Mouse (Mus musculus) forebrain, embryonic 14.5 days (tissue): ENCODE data around the gene Tmem150a. TPM values are rescaled to one million over a fixed set of nuclear protein-coding genes. Genes with fewer than 3 reads are reported as not detected.

ENCODE experiments used
- ATAC-seq: fragments of 200-750 bp; cut with Nextera tagmentation; 2 replicates; pipeline ENCODE4 v1.8.0; 2017; ENCODE audit warnings: mild to moderate bottlenecking, moderate library complexity
- DNase-seq: peaks from one replicate; pipeline ENCODE4 v3.0.0-alpha.2; 2015; ENCODE audit warnings: low spot score
- H3K27ac ChIP-seq: fragments of 300-500 bp; sonication (generic); 2 replicates; pipeline ENCODE4 v1.5.1; 2014; ENCODE audit warnings: low read depth, mild to moderate bottlenecking, control low read depth, low read length, moderate library complexity
- H3K27me3 ChIP-seq: fragments of 300-500 bp; sonication (generic); replicated peaks from 2 replicates; pipeline ENCODE4 v1.6.1; 2014; ENCODE audit warnings: low read length, control low read depth, mixed read lengths; ENCODE audit not compliant: control insufficient read depth, insufficient read depth
- H3K36me3 ChIP-seq: fragments of 300-500 bp; sonication (generic); 2 replicates; pipeline ENCODE4 v1.6.1; 2014; ENCODE audit warnings: low read length, control low read depth; ENCODE audit not compliant: control insufficient read depth, insufficient read depth
- H3K4me1 ChIP-seq: fragments of 300-500 bp; sonication (generic); 2 replicates; pipeline ENCODE4 v1.6.1; 2014; ENCODE audit warnings: antibody characterized with exemption, low read length, control low read depth; ENCODE audit not compliant: control insufficient read depth, insufficient read depth
- H3K4me2 ChIP-seq: fragments of 300-500 bp; sonication (generic); 2 replicates; pipeline ENCODE4 v1.6.1; 2014; ENCODE audit warnings: mild to moderate bottlenecking, control low read depth, low read length
- H3K4me3 ChIP-seq: fragments of 300-500 bp; sonication (generic); 2 replicates; pipeline ENCODE4 v1.5.1; 2014; ENCODE audit warnings: low read depth, low read length, control low read depth
- H3K9ac ChIP-seq: fragments of 300-500 bp; sonication (generic); 2 replicates; pipeline ENCODE4 v1.6.1; 2014; ENCODE audit warnings: mild to moderate bottlenecking, low read length, control low read depth, moderate library complexity
- H3K9me3 ChIP-seq: fragments of 300-500 bp; sonication (generic); replicated peaks from 2 replicates; pipeline ENCODE4 v1.6.1; 2016; ENCODE audit warnings: low read length, control low read depth, mixed read lengths; ENCODE audit not compliant: control insufficient read depth
- WGBS: fragments of 180-500 bp; shearing (Covaris S2); extraction: QIAGEN DNeasy Blood & Tissue Kit; methylation state at CpG from one replicate; pipeline ENCODE4 v1.1.7; 2014; 5-methylcytosine and 5-hydroxymethylcytosine counted together
- polyA plus RNA-seq: library from polyadenylated mRNA; unstranded; fragments of >200 nt; fragmentation: Nextera tagmentation; extraction: Ambion mirVana; gene quantifications from 2 replicates; pipeline ENCODE4 v1.2.1, GENCODE M21; 2014

The Tmem150a gene
- polyA plus RNA-seq, 1 experiment from 2014 or later, result 19.3 TPM

DNA sequence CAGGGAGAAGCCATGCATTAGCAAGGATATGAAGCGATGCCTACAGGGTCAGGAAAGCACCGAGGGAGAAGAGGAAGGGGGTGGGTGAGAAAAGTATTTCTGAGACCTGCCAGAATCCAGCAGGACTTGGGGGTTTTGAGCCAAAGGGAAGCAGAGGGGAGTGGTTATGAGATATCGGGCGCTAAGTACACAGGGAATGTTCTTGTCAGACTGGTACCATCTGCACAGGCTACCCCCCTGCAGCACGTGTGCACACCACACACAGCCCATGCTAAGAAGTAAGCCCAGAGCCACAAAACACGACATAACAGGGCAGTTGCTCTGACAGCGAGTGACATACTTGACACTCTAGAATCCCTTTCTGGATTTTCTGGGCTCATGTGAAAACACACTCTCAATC is 19.0 kb downstream of the Tmem150a start:
- H3K4me1 ChIP-seq, result no peaks in the 10 kb centered on the region
- H3K36me3 ChIP-seq, result no peaks in the 10 kb centered on the region
- 73% methylated on average over 7 of the region's 7 CpGs for WGBS
- no peak overlapping the region for H3K4me2 ChIP-seq
- H3K4me3 ChIP-seq, result no peak overlapping the region
- no peak overlapping the region for H3K27ac ChIP-seq
- DNase-seq, result no peak
- peaks cover under 1% of the 10 kb centered on the region for H3K27me3 ChIP-seq
- no peak overlapping the region for H3K9ac ChIP-seq
- no peak for ATAC-seq
- no peaks in the 10 kb centered on the region for H3K9me3 ChIP-seq

DNA sequence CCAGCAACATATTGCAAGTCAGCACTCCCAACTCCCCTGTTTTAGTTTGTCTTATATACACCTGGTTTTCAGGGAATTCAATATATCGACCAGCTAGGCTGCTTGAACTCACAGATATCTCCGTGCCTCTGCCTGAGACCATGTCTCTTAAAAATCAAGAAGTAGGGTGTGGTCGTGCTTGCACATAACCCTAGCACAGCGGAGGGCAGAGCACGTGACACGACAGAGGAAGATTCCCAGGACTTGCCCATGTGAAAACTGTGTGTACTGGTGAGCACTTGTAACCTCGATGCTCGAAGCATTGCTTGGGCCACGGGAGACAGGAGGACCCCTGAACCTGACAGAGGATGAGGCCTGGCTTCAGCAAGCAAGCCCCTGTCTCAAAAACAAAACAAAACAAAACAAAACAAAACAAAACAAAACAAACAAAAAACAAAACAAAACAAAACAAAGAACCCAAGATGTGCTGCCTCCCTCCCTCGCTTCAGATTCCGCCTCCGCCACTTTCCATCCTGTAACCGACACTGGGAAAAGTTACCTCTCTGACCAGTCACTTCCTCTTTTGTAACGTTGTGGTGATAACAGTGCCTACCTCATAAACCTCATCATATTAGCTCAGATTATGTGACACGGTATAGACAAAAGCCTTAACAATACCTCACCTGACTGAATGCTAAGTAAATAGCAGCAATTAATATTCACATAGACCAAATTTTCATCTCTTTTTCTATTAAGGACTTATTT is 19.7 kb downstream of the Tmem150a start:
- H3K9ac ChIP-seq, result no peak overlapping the region
- H3K4me1 ChIP-seq, result no peaks in the 10 kb centered on the region
- peaks cover 8% of the 10 kb centered on the region for H3K27me3 ChIP-seq
- 86% methylated on average over 15 of the region's 15 CpGs for WGBS
- H3K27ac ChIP-seq, result no peak overlapping the region
- H3K9me3 ChIP-seq, result no peaks in the 10 kb centered on the region
- DNase-seq (no peak), ATAC-seq (no peak)
- H3K4me3 ChIP-seq, result no peak overlapping the region
- H3K4me2 ChIP-seq, result no peak overlapping the region
- no peaks in the 10 kb centered on the region for H3K36me3 ChIP-seq

DNA sequence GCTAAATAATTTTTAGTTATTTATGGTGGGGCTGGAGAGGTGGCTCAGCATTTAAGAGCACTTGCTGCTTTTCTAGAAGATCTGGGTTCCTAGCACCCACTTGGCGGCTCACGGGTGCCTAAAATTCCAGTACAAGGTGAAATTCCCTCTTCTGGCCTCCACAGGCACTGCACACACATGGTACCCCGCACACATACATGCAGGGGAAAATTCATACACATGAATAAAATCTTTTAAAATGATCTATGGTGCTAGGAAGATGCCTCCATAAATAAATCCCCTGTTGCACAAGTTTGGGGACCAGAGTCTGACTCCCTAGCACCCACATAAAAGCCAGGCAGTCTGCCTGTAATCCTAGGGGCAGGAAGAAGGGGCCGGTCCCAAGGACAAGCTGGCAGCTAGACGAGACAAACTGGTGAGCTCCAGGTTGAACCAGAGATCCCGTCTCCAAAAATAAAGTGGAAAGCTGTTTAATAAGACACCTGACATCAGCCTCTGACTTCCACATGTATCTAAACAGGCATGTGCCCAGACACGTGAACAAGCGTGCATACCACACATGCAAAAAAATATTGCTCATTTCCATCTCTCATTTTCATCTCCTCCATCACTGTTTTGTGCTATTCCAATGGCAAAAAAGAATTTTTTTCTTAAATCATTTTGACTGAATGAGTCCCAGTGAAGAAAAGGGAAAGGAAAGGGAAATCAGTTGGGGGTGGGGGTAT is 23.4 kb downstream of the Tmem150a start:
- ATAC-seq (no peak), DNase-seq (no peak)
- Histone ChIP-seq H3K9ac (no peak overlapping the region), H3K36me3 (no peaks in the 10 kb centered on the region), H3K27ac (no peak overlapping the region), H3K4me3 (no peak overlapping the region), H3K4me1 (peaks cover 5% of the 10 kb centered on the region; the same call in 1 of the 2 replicates), H3K4me2 (no peak overlapping the region), H3K27me3 (peaks cover 19% of the 10 kb centered on the region), H3K9me3 (no peaks in the 10 kb centered on the region)
- WGBS, result 88% methylated on average over 8 of the region's 8 CpGs

DNA sequence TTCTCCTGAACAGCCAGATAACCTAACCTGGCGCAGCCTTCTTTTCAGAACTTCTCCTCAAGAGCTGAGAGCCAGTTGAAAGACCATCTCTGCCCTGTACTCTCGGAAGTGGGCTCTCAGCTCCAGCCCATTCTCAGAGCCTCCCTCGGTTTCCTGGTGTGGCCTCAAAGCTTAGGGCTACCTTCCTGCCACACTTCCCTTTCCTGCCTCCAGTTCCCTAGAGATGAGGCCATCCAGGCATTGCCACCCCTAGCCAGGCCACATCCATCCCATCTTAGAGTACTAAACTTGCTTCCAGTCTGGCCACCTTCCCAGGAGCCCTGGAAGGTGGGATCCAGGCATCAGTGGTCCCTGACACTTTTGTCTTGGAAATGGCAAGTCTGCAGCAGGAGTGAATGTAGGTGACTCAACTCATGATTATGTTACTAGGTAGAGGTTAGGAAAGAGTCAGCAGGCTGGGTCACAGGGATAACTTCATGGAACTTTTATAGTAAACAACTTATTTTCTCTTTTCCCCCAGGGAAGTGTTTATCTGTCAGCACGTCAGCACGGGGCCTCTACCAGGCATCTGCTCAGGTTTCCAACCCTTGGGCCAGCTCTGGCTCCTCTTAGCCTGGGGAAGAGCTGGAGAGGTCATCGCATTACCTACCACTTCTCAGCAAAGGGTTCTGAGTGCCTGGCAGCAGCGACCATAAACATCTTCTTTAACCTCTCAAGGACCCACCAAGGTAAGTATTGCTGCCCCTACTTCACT is 24.3 kb downstream of the Tmem150a start:
- Histone ChIP-seq H3K4me3 (peak overlapping the region; percentile 35), H3K27me3 (peaks cover 19% of the 10 kb centered on the region), H3K4me1 (peaks cover 5% of the 10 kb centered on the region; the same call in 1 of the 2 replicates), H3K9ac (no peak overlapping the region; the same call in 1 of the 2 replicates), H3K9me3 (no peaks in the 10 kb centered on the region), H3K27ac (no peak overlapping the region), H3K4me2 (peak overlapping the region; percentile 56), H3K36me3 (no peaks in the 10 kb centered on the region)
- WGBS, result 45% methylated on average over 7 of the region's 7 CpGs
- ATAC-seq, result no peak
- DNase-seq, result no peak

DNA sequence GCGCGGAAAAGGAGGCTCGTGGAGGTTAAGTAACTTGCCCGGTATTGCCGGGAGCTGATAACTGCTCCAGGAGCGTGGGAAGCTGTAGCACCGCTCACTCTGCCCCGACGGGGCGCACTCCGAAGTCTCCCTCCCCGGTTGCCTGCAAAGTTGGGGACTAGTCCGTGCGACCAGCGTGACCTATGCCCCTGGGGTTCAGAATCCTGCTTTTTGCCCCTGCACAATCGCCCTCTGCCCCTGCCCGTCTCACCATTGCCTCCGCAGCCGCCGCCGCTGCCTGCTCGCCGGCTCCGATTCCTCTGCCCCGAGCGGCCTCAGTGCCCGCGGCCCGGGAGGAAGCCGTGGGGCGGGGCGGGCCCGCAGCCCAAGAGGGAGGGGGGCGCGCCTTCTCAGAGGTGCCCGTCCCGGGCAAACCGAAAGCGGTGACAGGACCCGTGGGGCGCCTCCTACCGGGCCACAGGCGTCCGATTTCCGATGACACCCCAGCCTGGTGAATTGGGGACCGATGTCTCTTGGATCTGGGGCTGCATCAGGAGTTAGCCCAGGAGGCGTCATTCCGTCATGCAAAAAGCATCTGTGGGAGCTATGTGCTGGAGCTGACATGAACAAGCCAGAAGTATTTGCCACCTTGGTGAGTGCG is 25.0 kb downstream of the Tmem150a start, which contains the start of gene Vamp5:
TSS of gene Vamp5 (minus strand) at position 338 of the 640 bp plus-strand sequence.
- ATAC-seq, result peak; percentile 58
- H3K27me3 ChIP-seq, result peaks cover 19% of the 10 kb centered on the region
- no peak within 1 kb of the TSS for H3K27ac ChIP-seq
- peak within 1 kb of the TSS; percentile 58 for H3K9ac ChIP-seq
- no peaks in the 10 kb centered on the region for H3K9me3 ChIP-seq
- peaks cover 5% of the 10 kb centered on the region; the same call in 1 of the 2 replicates for H3K4me1 ChIP-seq
- peak within 1 kb of the TSS; percentile 35 for H3K4me3 ChIP-seq
- DNase-seq, result peak; percentile 37
- H3K36me3 ChIP-seq, result no peaks in the 10 kb centered on the region
- H3K4me2 ChIP-seq, result peak within 1 kb of the TSS; percentile 56
- 3% methylated on average over 45 of the region's 49 CpGs for WGBS

DNA sequence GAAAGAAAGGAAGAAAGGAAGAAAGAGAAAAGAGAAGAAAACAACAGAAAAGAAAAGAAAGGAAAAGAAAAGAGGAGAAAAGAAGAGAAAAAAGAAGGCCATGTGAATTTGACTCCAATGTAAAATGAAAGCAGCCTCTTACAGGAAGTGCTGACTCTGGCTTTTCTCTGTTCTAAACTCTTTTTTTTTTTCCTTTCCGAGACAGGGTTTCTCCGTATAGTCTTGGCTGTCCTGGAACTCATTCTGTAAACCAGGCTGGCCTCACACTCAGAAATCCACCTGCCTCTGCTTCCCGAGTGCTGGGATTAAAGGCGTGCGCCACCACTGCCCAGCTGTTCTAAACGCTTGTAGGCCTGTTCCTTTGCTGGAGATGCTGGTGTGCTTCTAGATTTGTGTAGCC is 27.2 kb downstream of the Tmem150a start:
- peaks cover 19% of the 10 kb centered on the region for H3K27me3 ChIP-seq
- ATAC-seq (no peak), DNase-seq (no peak)
- no peaks in the 10 kb centered on the region for H3K9me3 ChIP-seq
- H3K4me1 ChIP-seq, result peaks cover 5% of the 10 kb centered on the region; the same call in 1 of the 2 replicates
- H3K4me3 ChIP-seq, result no peak overlapping the region
- no peak overlapping the region for H3K9ac ChIP-seq
- no peaks in the 10 kb centered on the region for H3K36me3 ChIP-seq
- no peak overlapping the region for H3K27ac ChIP-seq
- no peak overlapping the region for H3K4me2 ChIP-seq
- 81% methylated on average over 6 of the region's 6 CpGs for WGBS

DNA sequence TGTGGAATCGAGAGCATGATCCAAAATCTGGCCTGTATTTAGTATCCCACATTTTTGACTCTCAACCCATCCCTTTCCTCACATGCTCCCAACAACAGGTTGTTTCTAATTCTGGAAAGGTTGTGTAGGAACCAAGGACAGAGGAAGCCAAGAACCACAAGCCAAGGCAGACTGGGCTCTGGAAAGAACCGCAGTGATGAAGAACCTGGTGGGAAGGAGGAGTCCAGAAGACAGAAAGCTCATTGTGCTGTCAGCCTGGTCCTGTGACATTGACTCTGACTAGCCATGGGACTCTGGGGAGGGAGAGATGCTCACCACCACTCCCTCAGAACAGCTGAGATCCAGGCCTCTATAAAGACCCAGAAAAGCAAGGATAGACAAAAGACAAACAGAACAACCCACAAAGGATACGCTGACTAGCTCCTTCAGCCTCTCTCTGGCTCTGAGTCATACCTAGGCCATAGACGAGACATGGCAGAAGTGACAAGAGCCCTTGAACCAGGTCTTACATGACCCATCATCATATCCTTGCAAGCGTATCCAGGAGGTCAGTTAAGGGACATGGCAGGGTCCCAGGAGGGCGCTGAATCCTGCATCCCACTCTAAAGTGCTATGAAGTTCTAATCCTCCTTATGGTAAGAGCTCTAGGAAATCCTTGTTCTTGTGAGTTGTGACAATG is 28.0 kb downstream of the Tmem150a start:
- no peaks in the 10 kb centered on the region for H3K9me3 ChIP-seq
- no peak overlapping the region for H3K4me3 ChIP-seq
- H3K27ac ChIP-seq, result no peak overlapping the region
- peaks cover 5% of the 10 kb centered on the region; the same call in 1 of the 2 replicates for H3K4me1 ChIP-seq
- H3K27me3 ChIP-seq, result peaks cover 19% of the 10 kb centered on the region
- H3K9ac ChIP-seq, result no peak overlapping the region
- H3K36me3 ChIP-seq, result no peaks in the 10 kb centered on the region
- 83% methylated on average over 6 of the region's 6 CpGs for WGBS
- no peak overlapping the region for H3K4me2 ChIP-seq
- no peak for ATAC-seq
- no peak for DNase-seq

DNA sequence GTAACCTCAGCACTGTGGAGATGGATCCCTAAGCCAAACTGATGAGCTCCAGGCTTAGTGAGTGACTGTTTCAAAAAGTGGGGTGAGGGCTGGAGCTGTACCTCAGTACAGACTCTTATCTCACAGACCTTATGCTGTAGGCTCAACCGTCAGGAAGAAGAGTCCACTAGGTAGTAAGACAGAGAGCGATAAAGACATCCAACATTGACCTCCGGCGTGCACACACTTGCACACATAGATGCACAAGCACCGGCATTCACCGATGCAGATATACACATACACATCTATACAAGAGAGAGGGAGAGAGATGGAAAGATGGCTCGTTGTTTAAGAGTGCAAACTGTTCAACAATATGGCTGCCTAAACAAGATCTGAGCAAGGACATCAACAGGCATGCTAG is 28.7 kb downstream of the Tmem150a start:
- 93% methylated on average over 7 of the region's 7 CpGs for WGBS
- Histone ChIP-seq H3K36me3 (no peaks in the 10 kb centered on the region), H3K27me3 (peaks cover 19% of the 10 kb centered on the region), H3K4me1 (peaks cover 5% of the 10 kb centered on the region; the same call in 1 of the 2 replicates), H3K9ac (no peak overlapping the region), H3K9me3 (no peaks in the 10 kb centered on the region), H3K4me3 (no peak overlapping the region), H3K27ac (no peak overlapping the region), H3K4me2 (no peak overlapping the region)
- ATAC-seq (no peak), DNase-seq (no peak)
